Mouse (Mus musculus) midbrain, embryonic 15.5 days (tissue): Measurements from ENCODE around the gene Rab12. TPM values are rescaled to one million over a fixed set of nuclear protein-coding genes. Genes with fewer than 3 reads are reported as not detected.

Source experiments
- ATAC-seq: fragments of 200-750 bp; cut with Nextera tagmentation; replicated peaks from 2 replicates; pipeline ENCODE4 v1.8.0; 2017; ENCODE audit warnings: moderate TSS enrichment
- H3K27ac ChIP-seq: fragments of 300-500 bp; sonication (generic); 2 replicates; pipeline ENCODE4 v1.5.1; 2015; ENCODE audit warnings: mild to moderate bottlenecking, inconsistent platforms
- H3K27me3 ChIP-seq: fragments of 300-500 bp; sonication (generic); replicated peaks from 2 replicates; pipeline ENCODE4 v1.6.1; 2015; ENCODE audit warnings: inconsistent platforms
- H3K36me3 ChIP-seq: fragments of 300-500 bp; sonication (generic); replicated peaks from 2 replicates; pipeline ENCODE4 v1.6.1; 2015; ENCODE audit warnings: inconsistent platforms
- H3K4me1 ChIP-seq: fragments of 300-500 bp; sonication (generic); 2 replicates; pipeline ENCODE4 v1.6.1; 2015; ENCODE audit warnings: inconsistent platforms
- H3K4me2 ChIP-seq: fragments of 300-500 bp; sonication (generic); 2 replicates; pipeline ENCODE4 v1.6.1; 2015; ENCODE audit warnings: inconsistent platforms, mild to moderate bottlenecking, moderate library complexity
- H3K4me3 ChIP-seq: fragments of 300-500 bp; sonication (generic); 2 replicates; pipeline ENCODE4 v1.5.1; 2015; ENCODE audit warnings: mild to moderate bottlenecking, inconsistent platforms
- H3K9ac ChIP-seq: fragments of 300-500 bp; sonication (generic); 2 replicates; pipeline ENCODE4 v1.6.1; 2015; ENCODE audit warnings: mild to moderate bottlenecking, inconsistent platforms
- H3K9me3 ChIP-seq: fragments of 300-500 bp; sonication (generic); 2 replicates; pipeline ENCODE4 v1.6.1; 2016; ENCODE audit warnings: inconsistent platforms
- WGBS: fragments of 180-500 bp; shearing (Covaris S2); methylation state at CpG from one replicate; pipeline ENCODE4 v1.1.7; 2015; ENCODE audit warnings: mixed read lengths; 5-methylcytosine and 5-hydroxymethylcytosine counted together
- polyA plus RNA-seq: library from polyadenylated mRNA; unstranded; fragments of >200 nt; fragmentation: Nextera tagmentation; extraction: Ambion mirVana; gene quantifications from 2 replicates; pipeline ENCODE4 v1.2.1, GENCODE M21; 2015

The Rab12 gene
- polyA plus RNA-seq, 1 experiment from 2014 or later: 83.7 TPM

- no peak overlapping the region for H3K4me2 ChIP-seq
- no peaks in the 10 kb centered on the region for H3K36me3 ChIP-seq
- no peak overlapping the region for H3K9ac ChIP-seq
- no peak overlapping the region for H3K4me3 ChIP-seq
- no peaks in the 10 kb centered on the region for H3K27me3 ChIP-seq
- no peak overlapping the region for H3K27ac ChIP-seq
- no peaks in the 10 kb centered on the region for H3K4me1 ChIP-seq
- ATAC-seq: no peak
- no peaks in the 10 kb centered on the region for H3K9me3 ChIP-seq
- 92% methylated on average over 6 of the region's 6 CpGs for WGBS
These were observed 33.0 kb downstream of the Rab12 start for GRCm38 (mm10) chr17:66486576-66486975.

DNA sequence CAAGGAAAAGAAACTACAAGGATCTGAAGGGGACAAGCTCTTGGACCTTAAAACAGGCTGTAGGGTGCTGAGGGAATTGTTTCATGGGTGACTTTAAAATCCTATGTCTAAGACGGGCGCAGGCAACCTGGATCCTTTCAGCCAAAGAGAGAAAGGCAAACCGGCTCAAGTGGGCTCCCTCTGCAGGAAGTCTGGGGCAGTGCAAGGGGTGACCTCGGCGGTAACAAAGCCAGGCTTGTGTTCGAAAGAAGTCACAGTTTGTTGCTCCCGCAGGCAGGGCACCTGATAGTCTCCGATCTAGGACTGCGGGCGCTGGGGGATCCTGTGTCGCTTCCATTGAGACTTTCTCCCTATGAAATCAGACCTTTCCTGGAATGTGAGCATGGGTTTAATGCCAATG lies 33.8 kb downstream of the Rab12 start:
- Histone ChIP-seq H3K9ac (no peak overlapping the region), H3K9me3 (no peaks in the 10 kb centered on the region), H3K4me3 (no peak overlapping the region), H3K36me3 (no peaks in the 10 kb centered on the region), H3K27me3 (no peaks in the 10 kb centered on the region), H3K4me2 (no peak overlapping the region), H3K4me1 (peaks cover 3% of the 10 kb centered on the region), H3K27ac (no peak overlapping the region)
- 0 out of 2 replicates have a peak, but pooled peaks have one; percentile 10 for ATAC-seq
- 2% methylated on average over 11 of the region's 11 CpGs for WGBS

- Histone ChIP-seq H3K4me1 (peaks cover 11% of the 10 kb centered on the region), H3K27me3 (no peaks in the 10 kb centered on the region), H3K9me3 (no peaks in the 10 kb centered on the region), H3K36me3 (no peaks in the 10 kb centered on the region), H3K4me2 (no peak overlapping the region), H3K4me3 (no peak overlapping the region), H3K27ac (no peak overlapping the region), H3K9ac (no peak overlapping the region)
- 53% methylated on average over 2 of the region's 2 CpGs for WGBS
- no peak for ATAC-seq
These were observed 34.6 kb downstream of the Rab12 start for GRCm38 (mm10) chr17:66484965-66485364.

- Histone ChIP-seq H3K4me2 (no peak overlapping the region), H3K36me3 (no peaks in the 10 kb centered on the region), H3K4me1 (peaks cover 22% of the 10 kb centered on the region), H3K9ac (no peak overlapping the region), H3K27ac (no peak overlapping the region), H3K9me3 (no peaks in the 10 kb centered on the region), H3K4me3 (no peak overlapping the region), H3K27me3 (no peaks in the 10 kb centered on the region)
- 75% methylated on average over 9 of the region's 9 CpGs for WGBS
- ATAC-seq: no peak
These were observed 35.7 kb downstream of the Rab12 start for GRCm38 (mm10) chr17:66483651-66484454.

- no peak for ATAC-seq
- Histone ChIP-seq H3K36me3 (no peaks in the 10 kb centered on the region), H3K27ac (no peak overlapping the region)
These were observed 38.2 kb downstream of the Rab12 start for GRCm38 (mm10) chr17:66481295-66481694.

GRCm38 (mm10) chr17:66480491-66481278 lies 38.8 kb downstream of the Rab12 start:
- no peaks in the 10 kb centered on the region for H3K27me3 ChIP-seq
- H3K36me3 ChIP-seq: no peaks in the 10 kb centered on the region
- no peak overlapping the region for H3K4me3 ChIP-seq
- no peaks in the 10 kb centered on the region for H3K9me3 ChIP-seq
- peak overlapping the region; percentile 10; the same call in 1 of the 2 replicates for H3K9ac ChIP-seq
- peak overlapping the region; percentile 77; the same call in 1 of the 2 replicates for H3K27ac ChIP-seq
- ATAC-seq: peak; percentile 63
- WGBS: 13% methylated on average over 17 of the region's 17 CpGs
- peak overlapping the region; percentile 47; the same call in 1 of the 2 replicates for H3K4me2 ChIP-seq
- H3K4me1 ChIP-seq: peaks cover 23% of the 10 kb centered on the region

More at GRCm38 (mm10) chr17:66481295-66481694, 38.2 kb downstream of the Rab12 start:
- H3K9me3 ChIP-seq: no peaks in the 10 kb centered on the region
- no peak overlapping the region for H3K4me2 ChIP-seq
- WGBS: 74% methylated on average over 5 of the region's 5 CpGs
- H3K4me1 ChIP-seq: peaks cover 23% of the 10 kb centered on the region
- H3K9ac ChIP-seq: no peak overlapping the region
- H3K27me3 ChIP-seq: no peaks in the 10 kb centered on the region
- no peak overlapping the region for H3K4me3 ChIP-seq

GRCm38 (mm10) chr17:66479813-66480490 lies 39.6 kb downstream of the Rab12 start:
- Histone ChIP-seq H3K36me3 (no peaks in the 10 kb centered on the region), H3K9ac (peak overlapping the region; percentile 10; the same call in 1 of the 2 replicates), H3K27ac (peak overlapping the region; percentile 77), H3K4me2 (peak overlapping the region; percentile 47), H3K4me1 (peaks cover 23% of the 10 kb centered on the region), H3K27me3 (no peaks in the 10 kb centered on the region), H3K9me3 (no peaks in the 10 kb centered on the region), H3K4me3 (0 out of 2 replicates have a peak overlapping the region, but pooled peaks have one; percentile 26)
- peak; percentile 86 for ATAC-seq
- WGBS: 4% methylated on average over 21 of the region's 21 CpGs

DNA sequence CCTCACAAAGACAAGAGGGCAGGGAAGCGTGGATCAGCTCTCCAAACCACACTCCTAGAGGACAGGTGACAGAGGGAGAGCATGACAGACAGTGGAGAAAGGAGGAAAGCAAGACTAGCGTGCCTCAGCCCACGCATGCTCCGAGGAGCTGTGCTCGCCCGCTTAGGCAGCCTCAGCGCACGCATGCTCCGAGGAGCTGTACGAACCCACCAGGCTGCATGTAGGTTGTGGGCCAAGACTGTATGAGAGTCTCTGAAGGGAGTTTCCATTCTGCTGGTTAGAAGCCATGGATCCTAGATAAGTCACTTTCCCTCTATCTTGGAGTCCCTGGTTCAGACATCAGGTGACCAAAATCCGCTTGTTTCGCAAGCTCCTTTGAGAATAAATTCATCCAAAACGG lies 40.2 kb downstream of the Rab12 start:
- H3K27ac ChIP-seq: peak overlapping the region; percentile 77
- H3K27me3 ChIP-seq: no peaks in the 10 kb centered on the region
- H3K36me3 ChIP-seq: no peaks in the 10 kb centered on the region
- peak; percentile 93 for ATAC-seq
- H3K4me3 ChIP-seq: peak overlapping the region; percentile 26
- H3K4me1 ChIP-seq: peaks cover 23% of the 10 kb centered on the region
- peak overlapping the region; percentile 28; the same call in 1 of the 2 replicates for H3K9ac ChIP-seq
- H3K9me3 ChIP-seq: no peaks in the 10 kb centered on the region
- WGBS: under 1% methylated on average over 13 of the region's 13 CpGs
- H3K4me2 ChIP-seq: peak overlapping the region; percentile 47

DNA sequence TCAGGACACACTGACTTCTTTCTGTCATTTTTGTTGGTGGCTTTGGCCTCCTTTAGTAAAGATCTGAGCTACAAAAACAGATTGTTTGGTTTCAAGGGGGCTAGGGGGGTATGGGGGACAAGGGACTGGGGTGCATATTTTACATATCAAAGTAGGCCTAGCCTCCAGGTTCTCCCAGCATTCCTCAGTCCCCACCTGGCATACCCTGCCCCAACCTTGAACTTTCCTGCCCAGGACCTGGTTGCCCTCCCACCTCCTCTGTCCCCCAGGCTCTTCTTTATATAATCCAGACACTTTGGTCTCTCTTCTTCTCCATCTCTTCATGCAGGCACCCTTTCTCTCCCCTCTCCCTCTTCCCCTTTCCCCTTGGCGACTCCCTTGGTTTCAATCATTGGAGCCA lies 46.3 kb downstream of the Rab12 start:
- H3K9ac ChIP-seq: no peak overlapping the region
- H3K27me3 ChIP-seq: no peaks in the 10 kb centered on the region
- H3K4me2 ChIP-seq: no peak overlapping the region
- no peaks in the 10 kb centered on the region for H3K36me3 ChIP-seq
- WGBS: 90% methylated on average over 1 of the region's 1 CpGs
- H3K4me3 ChIP-seq: no peak overlapping the region
- no peaks in the 10 kb centered on the region for H3K9me3 ChIP-seq
- 0 out of 2 replicates have a peak, but pooled peaks cover 8% of the 10 kb centered on the region for H3K4me1 ChIP-seq
- ATAC-seq: no peak
- H3K27ac ChIP-seq: no peak overlapping the region

DNA sequence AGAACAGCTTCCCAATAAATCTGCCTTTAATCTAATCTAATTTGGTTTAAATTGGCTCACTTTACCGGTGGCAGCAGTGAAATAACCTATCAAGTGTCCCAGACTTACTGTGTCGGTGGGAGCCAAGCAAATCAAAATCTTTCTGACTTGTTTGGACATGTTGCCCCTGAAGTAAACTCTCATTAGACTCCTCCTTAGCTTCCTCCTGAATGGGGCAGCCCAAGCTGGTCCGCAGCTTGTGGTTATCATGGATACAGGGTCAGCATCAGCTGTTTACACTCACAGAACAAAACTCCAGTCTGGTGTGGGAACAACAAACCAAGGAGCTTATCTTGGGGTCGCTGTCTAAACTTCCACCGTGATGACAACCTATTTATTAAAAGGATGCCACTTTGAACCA lies 47.8 kb downstream of the Rab12 start:
- Histone ChIP-seq H3K36me3 (no peaks in the 10 kb centered on the region), H3K27me3 (no peaks in the 10 kb centered on the region), H3K4me2 (no peak overlapping the region), H3K9me3 (no peaks in the 10 kb centered on the region), H3K4me1 (0 out of 2 replicates have a peak, but pooled peaks cover 8% of the 10 kb centered on the region), H3K27ac (no peak overlapping the region), H3K9ac (no peak overlapping the region), H3K4me3 (no peak overlapping the region)
- WGBS: 85% methylated on average over 5 of the region's 5 CpGs
- no peak for ATAC-seq

DNA sequence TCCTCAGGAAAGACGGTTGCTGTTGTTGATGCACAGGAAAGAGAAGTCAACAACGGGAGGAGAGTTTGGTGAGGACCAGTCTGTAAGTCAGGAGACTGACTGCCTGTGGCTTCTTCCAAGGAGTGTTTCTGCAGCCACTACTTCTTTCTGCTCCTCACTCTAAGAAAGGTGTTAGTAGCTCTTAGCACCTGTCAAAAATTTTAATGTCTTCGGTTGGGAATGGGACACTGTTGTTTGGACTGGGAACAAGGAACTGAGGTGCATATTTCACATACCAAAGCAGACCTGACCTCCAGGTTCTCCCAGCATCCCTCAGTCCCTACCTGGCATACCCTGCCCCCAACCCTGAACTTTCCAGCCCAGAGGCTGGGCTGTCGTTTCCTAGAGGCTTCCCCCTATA lies 48.3 kb downstream of the Rab12 start:
- H3K27ac ChIP-seq: no peak overlapping the region
- no peaks in the 10 kb centered on the region for H3K9me3 ChIP-seq
- no peak overlapping the region for H3K9ac ChIP-seq
- H3K36me3 ChIP-seq: no peaks in the 10 kb centered on the region
- 0 out of 2 replicates have a peak, but pooled peaks cover 8% of the 10 kb centered on the region for H3K4me1 ChIP-seq
- no peak overlapping the region for H3K4me3 ChIP-seq
- WGBS: 90% methylated on average over 4 of the region's 4 CpGs
- H3K4me2 ChIP-seq: no peak overlapping the region
- H3K27me3 ChIP-seq: no peaks in the 10 kb centered on the region
- no peak for ATAC-seq

DNA sequence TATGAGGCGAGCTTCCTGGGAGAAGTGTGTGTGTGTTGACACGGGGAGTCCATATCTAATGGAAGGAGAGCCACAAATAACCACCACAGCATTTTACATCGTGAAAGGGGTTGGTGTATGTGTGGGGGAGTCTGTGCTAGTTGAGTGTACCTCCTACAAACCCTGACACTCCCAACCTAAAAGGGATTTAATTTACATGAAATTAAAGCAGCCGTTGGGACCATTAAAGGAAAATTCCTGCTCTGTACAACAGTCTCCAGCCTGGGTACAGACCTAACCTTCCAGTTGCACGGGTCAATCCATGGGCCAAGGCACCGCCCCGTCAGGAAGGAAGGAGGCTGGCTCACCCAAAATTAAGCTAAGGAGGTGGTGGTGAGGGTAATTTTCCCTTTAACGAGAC lies 49.5 kb downstream of the Rab12 start:
- H3K27ac ChIP-seq: peak overlapping the region; percentile 45

More for the DNA sequence above, 49.5 kb downstream of the Rab12 start:
- ATAC-seq: no peak
- 0 out of 2 replicates have a peak, but pooled peaks cover 8% of the 10 kb centered on the region for H3K4me1 ChIP-seq
- H3K36me3 ChIP-seq: no peaks in the 10 kb centered on the region
- H3K27me3 ChIP-seq: no peaks in the 10 kb centered on the region
- no peak overlapping the region for H3K4me2 ChIP-seq
- H3K9me3 ChIP-seq: no peaks in the 10 kb centered on the region
- no peak overlapping the region for H3K4me3 ChIP-seq
- WGBS: 31% methylated on average over 8 of the region's 8 CpGs
- H3K9ac ChIP-seq: no peak overlapping the region
